Mouse (Mus musculus) kidney, embryonic 15.5 days (tissue): ENCODE measurements around the gene H2-Eb1. TPM values are rescaled to one million over a fixed set of nuclear protein-coding genes. Genes with fewer than 3 reads are reported as not detected.

ENCODE experiments used
- ATAC-seq: fragments of 200-750 bp; cut with Nextera tagmentation; replicated peaks from 2 replicates; pipeline ENCODE4 v1.8.0; 2017; ENCODE audit warnings: moderate TSS enrichment; ENCODE audit not compliant: low FRiP score
- H3K27ac ChIP-seq: fragments of 300-500 bp; sonication (generic); 2 replicates; pipeline ENCODE4 v1.5.1; 2015; ENCODE audit warnings: mild to moderate bottlenecking, inconsistent platforms
- H3K27me3 ChIP-seq: fragments of 300-500 bp; sonication (generic); 2 replicates; pipeline ENCODE4 v1.6.1; 2015; ENCODE audit warnings: inconsistent platforms
- H3K36me3 ChIP-seq: fragments of 300-500 bp; sonication (generic); 2 replicates; pipeline ENCODE4 v1.6.1; 2015; ENCODE audit warnings: inconsistent platforms
- H3K4me1 ChIP-seq: fragments of 300-500 bp; sonication (generic); 2 replicates; pipeline ENCODE4 v1.6.1; 2015; ENCODE audit warnings: inconsistent platforms
- H3K4me2 ChIP-seq: fragments of 300-500 bp; sonication (generic); 2 replicates; pipeline ENCODE4 v1.6.1; 2015; ENCODE audit warnings: moderate library complexity, mild to moderate bottlenecking, inconsistent platforms
- H3K4me3 ChIP-seq: fragments of 300-500 bp; sonication (generic); replicated peaks from 2 replicates; pipeline ENCODE4 v1.5.1; 2015; ENCODE audit warnings: mild to moderate bottlenecking, inconsistent platforms
- H3K9ac ChIP-seq: fragments of 300-500 bp; sonication (generic); 2 replicates; pipeline ENCODE4 v1.6.1; 2015; ENCODE audit warnings: mild to moderate bottlenecking, inconsistent platforms
- H3K9me3 ChIP-seq: fragments of 300-500 bp; sonication (generic); replicated peaks from 2 replicates; pipeline ENCODE4 v1.6.1; 2016; ENCODE audit warnings: inconsistent platforms
- WGBS: fragments of 180-500 bp; shearing (Covaris S2); methylation state at CpG from one replicate; pipeline ENCODE4 v1.1.7; 2015; ENCODE audit warnings: mixed read lengths; 5-methylcytosine and 5-hydroxymethylcytosine counted together
- polyA plus RNA-seq: library from polyadenylated mRNA; unstranded; fragments of >200 nt; fragmentation: Nextera tagmentation; extraction: Ambion mirVana; gene quantifications from 2 replicates; pipeline ENCODE4 v1.2.1, GENCODE M21; 2015

The H2-Eb1 gene
- polyA plus RNA-seq, 1 experiment from 2014 or later: 6.9 TPM

- Histone ChIP-seq H3K4me2 (no peak overlapping the region), H3K27ac (no peak overlapping the region), H3K4me3 (no peak overlapping the region), H3K4me1 (peaks cover 6% of the 10 kb centered on the region), H3K9ac (no peak overlapping the region), H3K27me3 (peaks cover 5% of the 10 kb centered on the region; the same call in 1 of the 2 replicates), H3K36me3 (no peaks in the 10 kb centered on the region), H3K9me3 (no peaks in the 10 kb centered on the region)
- ATAC-seq: no peak
- 91% methylated on average over 4 of the region's 4 CpGs for WGBS
Measured at GRCm38 (mm10) chr17:34292570-34292969, 13.1 kb upstream of the H2-Eb1 start.

- Histone ChIP-seq H3K4me1 (peaks cover 6% of the 10 kb centered on the region), H3K4me3 (no peak overlapping the region), H3K36me3 (no peaks in the 10 kb centered on the region), H3K4me2 (no peak overlapping the region), H3K27me3 (peaks cover 5% of the 10 kb centered on the region; the same call in 1 of the 2 replicates), H3K27ac (no peak overlapping the region), H3K9me3 (no peaks in the 10 kb centered on the region), H3K9ac (no peak overlapping the region)
- ATAC-seq: no peak
- WGBS: 48% methylated on average over 2 of the region's 2 CpGs
Measured at GRCm38 (mm10) chr17:34293533-34293932, 12.1 kb upstream of the H2-Eb1 start.

- no peak overlapping the region for H3K4me3 ChIP-seq
- WGBS: 72% methylated on average over 4 of the region's 4 CpGs
- peaks cover 5% of the 10 kb centered on the region; the same call in 1 of the 2 replicates for H3K27me3 ChIP-seq
- H3K4me2 ChIP-seq: no peak overlapping the region
- H3K36me3 ChIP-seq: no peaks in the 10 kb centered on the region
- peaks cover 6% of the 10 kb centered on the region for H3K4me1 ChIP-seq
- H3K27ac ChIP-seq: no peak overlapping the region
- ATAC-seq: no peak
- H3K9ac ChIP-seq: no peak overlapping the region
- H3K9me3 ChIP-seq: no peaks in the 10 kb centered on the region
Measured at GRCm38 (mm10) chr17:34294249-34294648, 11.4 kb upstream of the H2-Eb1 start.

- H3K4me1 ChIP-seq: peaks cover 6% of the 10 kb centered on the region
- no peak overlapping the region for H3K9ac ChIP-seq
- no peak overlapping the region for H3K27ac ChIP-seq
- ATAC-seq: no peak
- H3K27me3 ChIP-seq: peaks cover 5% of the 10 kb centered on the region; the same call in 1 of the 2 replicates
- H3K4me3 ChIP-seq: no peak overlapping the region
- H3K4me2 ChIP-seq: no peak overlapping the region
- no peaks in the 10 kb centered on the region for H3K36me3 ChIP-seq
- no peaks in the 10 kb centered on the region for H3K9me3 ChIP-seq
Measured at GRCm38 (mm10) chr17:34295307-34295706, 10.4 kb upstream of the H2-Eb1 start.

GRCm38 (mm10) chr17:34295891-34296794, 9.5 kb upstream of the H2-Eb1 start:
- Histone ChIP-seq H3K27ac (no peak overlapping the region), H3K36me3 (no peaks in the 10 kb centered on the region), H3K9ac (no peak overlapping the region), H3K4me1 (peaks cover 6% of the 10 kb centered on the region), H3K27me3 (peaks cover 5% of the 10 kb centered on the region; the same call in 1 of the 2 replicates), H3K4me3 (peak overlapping the region; percentile 33), H3K4me2 (peak overlapping the region; percentile 58), H3K9me3 (no peaks in the 10 kb centered on the region)
- peak; percentile 64; the same call in 1 of the 2 replicates for ATAC-seq
- 23% methylated on average over 23 of the region's 23 CpGs for WGBS

- 71% methylated on average over 3 of the region's 3 CpGs for WGBS
- Histone ChIP-seq H3K4me2 (no peak overlapping the region), H3K9ac (no peak overlapping the region), H3K27ac (no peak overlapping the region), H3K9me3 (no peaks in the 10 kb centered on the region), H3K36me3 (no peaks in the 10 kb centered on the region), H3K27me3 (peaks cover 5% of the 10 kb centered on the region; the same call in 1 of the 2 replicates), H3K4me3 (no peak overlapping the region), H3K4me1 (peaks cover 6% of the 10 kb centered on the region)
- ATAC-seq: no peak
Measured at GRCm38 (mm10) chr17:34299356-34299755, 6.3 kb upstream of the H2-Eb1 start.

GRCm38 (mm10) chr17:34300071-34300470, 5.6 kb upstream of the H2-Eb1 start:
- WGBS: 81% methylated on average over 8 of the region's 8 CpGs
- H3K4me3 ChIP-seq: no peak overlapping the region
- H3K36me3 ChIP-seq: no peaks in the 10 kb centered on the region
- H3K4me1 ChIP-seq: peaks cover 6% of the 10 kb centered on the region
- H3K27ac ChIP-seq: no peak overlapping the region
- no peak overlapping the region for H3K4me2 ChIP-seq
- no peaks in the 10 kb centered on the region for H3K9me3 ChIP-seq
- H3K27me3 ChIP-seq: peaks cover 5% of the 10 kb centered on the region; the same call in 1 of the 2 replicates
- ATAC-seq: no peak
- H3K9ac ChIP-seq: no peak overlapping the region

- Histone ChIP-seq H3K4me2 (no peak overlapping the region), H3K27ac (no peak overlapping the region), H3K4me3 (no peak overlapping the region), H3K9ac (no peak overlapping the region), H3K36me3 (no peaks in the 10 kb centered on the region), H3K4me1 (peaks cover 3% of the 10 kb centered on the region), H3K27me3 (peaks cover 5% of the 10 kb centered on the region; the same call in 1 of the 2 replicates), H3K9me3 (no peaks in the 10 kb centered on the region)
- WGBS: 71% methylated on average over 23 of the region's 23 CpGs
- ATAC-seq: no peak
Measured at GRCm38 (mm10) chr17:34300691-34301566, 4.7 kb upstream of the H2-Eb1 start.

GRCm38 (mm10) chr17:34301670-34302190, 3.9 kb upstream of the H2-Eb1 start:
- Histone ChIP-seq H3K4me3 (no peak overlapping the region), H3K4me1 (no peaks in the 10 kb centered on the region), H3K27ac (no peak overlapping the region), H3K9ac (no peak overlapping the region), H3K9me3 (no peaks in the 10 kb centered on the region), H3K36me3 (no peaks in the 10 kb centered on the region), H3K4me2 (no peak overlapping the region), H3K27me3 (peaks cover 2% of the 10 kb centered on the region; the same call in 1 of the 2 replicates)
- WGBS: 89% methylated on average over 4 of the region's 4 CpGs
- ATAC-seq: no peak

- WGBS: 87% methylated on average over 2 of the region's 2 CpGs
- H3K4me3 ChIP-seq: no peak overlapping the region
- no peak overlapping the region for H3K9ac ChIP-seq
Measured at GRCm38 (mm10) chr17:34303789-34304188, 1.9 kb upstream of the H2-Eb1 start.

GRCm38 (mm10) chr17:34304751-34305150, 916 bp upstream of the H2-Eb1 start:
- H3K4me1 ChIP-seq: peaks cover 3% of the 10 kb centered on the region; the same call in 1 of the 2 replicates
- WGBS: 6% methylated on average over 4 of the region's 4 CpGs
- H3K4me3 ChIP-seq: no peak overlapping the region
- ATAC-seq: peak; percentile 58; the same call in 1 of the 2 replicates
- no peaks in the 10 kb centered on the region for H3K27me3 ChIP-seq
- no peak overlapping the region for H3K9ac ChIP-seq
- H3K36me3 ChIP-seq: no peaks in the 10 kb centered on the region
- H3K4me2 ChIP-seq: no peak overlapping the region
- H3K27ac ChIP-seq: no peak overlapping the region
- H3K9me3 ChIP-seq: no peaks in the 10 kb centered on the region

More at GRCm38 (mm10) chr17:34303789-34304188, 1.9 kb upstream of the H2-Eb1 start:
- H3K36me3 ChIP-seq: no peaks in the 10 kb centered on the region
- H3K9me3 ChIP-seq: no peaks in the 10 kb centered on the region
- no peak for ATAC-seq
- H3K4me1 ChIP-seq: no peaks in the 10 kb centered on the region
- no peak overlapping the region for H3K27ac ChIP-seq
- no peaks in the 10 kb centered on the region for H3K27me3 ChIP-seq
- no peak overlapping the region for H3K4me2 ChIP-seq
